Mouse (Mus musculus) macrophage (primary cell): ENCODE results near the gene Blvrb. TPM values are rescaled to one million over a fixed set of nuclear protein-coding genes. Genes with fewer than 3 reads are reported as not detected.

Experiments
- H3K27ac ChIP-seq: fragments of 350-480 bp; formaldehyde crosslinking; 2 replicates; pipeline ENCODE4 v1.9.0; 2021
- H3K36me3 ChIP-seq: fragments of 350-480 bp; formaldehyde crosslinking; 2 replicates; pipeline ENCODE4 v1.9.0; 2021; ENCODE audit errors: inconsistent target
- H3K4me3 ChIP-seq: fragments of 350-480 bp; formaldehyde crosslinking; 2 replicates; pipeline ENCODE4 v1.9.0; 2021; ENCODE audit errors: inconsistent target
- H3K79me2 ChIP-seq: fragments of 350-480 bp; formaldehyde crosslinking; 2 replicates; pipeline ENCODE4 v1.9.0; 2021; ENCODE audit errors: inconsistent target
- WGBS: methylation state at CpG from one replicate; pipeline ENCODE4 v1.1.7; 2026; ENCODE audit warnings: inconsistent platforms; ENCODE audit not compliant: missing documents; 5-methylcytosine and 5-hydroxymethylcytosine counted together
- polyA plus RNA-seq: library from polyadenylated mRNA; stranded (reverse); fragments of 250-400 nt; gene quantifications from 3 replicates; pipeline ENCODE4 v1.2.4, GENCODE M21; 2018; ENCODE audit warnings: inconsistent platforms

The Blvrb gene
- polyA plus RNA-seq, 1 experiment from 2014 or later = 318 TPM

- no peaks in the 10 kb centered on the region for H3K79me2 ChIP-seq
- H3K27ac ChIP-seq = no peak overlapping the region
- no peak overlapping the region for H3K4me3 ChIP-seq
- no peaks in the 10 kb centered on the region for H3K36me3 ChIP-seq
- 33% methylated on average over 10 of the region's 10 CpGs for WGBS
Measured at GRCm38 (mm10) chr7:27433349-27433748, 14.4 kb upstream of the Blvrb start.

- WGBS = 16% methylated on average over 10 of the region's 10 CpGs
- H3K36me3 ChIP-seq = no peaks in the 10 kb centered on the region
- no peak overlapping the region for H3K4me3 ChIP-seq
- no peak overlapping the region for H3K27ac ChIP-seq
- H3K79me2 ChIP-seq = no peaks in the 10 kb centered on the region
Measured at GRCm38 (mm10) chr7:27433794-27434193, 14.0 kb upstream of the Blvrb start.

GRCm38 (mm10) chr7:27437544-27437943 lies 10.2 kb upstream of the Blvrb start:
- 73% methylated on average over 5 of the region's 5 CpGs for WGBS
- Histone ChIP-seq H3K27ac (no peak overlapping the region), H3K79me2 (no peaks in the 10 kb centered on the region), H3K4me3 (no peak overlapping the region), H3K36me3 (no peaks in the 10 kb centered on the region)

- WGBS = 84% methylated on average over 4 of the region's 4 CpGs
Measured at GRCm38 (mm10) chr7:27440014-27440413, 7.8 kb upstream of the Blvrb start.

GRCm38 (mm10) chr7:27446051-27446450 lies 1.7 kb upstream of the Blvrb start:
- no peak overlapping the region for H3K4me3 ChIP-seq
- 24% methylated on average over 18 of the region's 18 CpGs for WGBS
- no peaks in the 10 kb centered on the region for H3K36me3 ChIP-seq
- H3K79me2 ChIP-seq = peaks cover 30% of the 10 kb centered on the region
- no peak overlapping the region for H3K27ac ChIP-seq

More at GRCm38 (mm10) chr7:27440014-27440413, 7.8 kb upstream of the Blvrb start:
- Histone ChIP-seq H3K79me2 (no peaks in the 10 kb centered on the region), H3K36me3 (no peaks in the 10 kb centered on the region), H3K4me3 (no peak overlapping the region), H3K27ac (no peak overlapping the region)

GRCm38 (mm10) chr7:27446521-27447418 lies 1.0 kb upstream of the Blvrb start:
- Histone ChIP-seq H3K36me3 (no peaks in the 10 kb centered on the region), H3K79me2 (peaks cover 35% of the 10 kb centered on the region), H3K27ac (no peak overlapping the region), H3K4me3 (no peak overlapping the region; the same call in 1 of the 2 replicates)
- WGBS = 13% methylated on average over 37 of the region's 53 CpGs

GRCm38 (mm10) chr7:27448421-27449206 lies 836 bp downstream of the Blvrb start:
- Histone ChIP-seq H3K4me3 (peak overlapping the region; percentile 74), H3K79me2 (peaks cover 53% of the 10 kb centered on the region), H3K36me3 (no peaks in the 10 kb centered on the region), H3K27ac (peak overlapping the region; percentile 95)
- WGBS = 54% methylated on average over 15 of the region's 15 CpGs

GRCm38 (mm10) chr7:27449256-27449862 lies 1.6 kb downstream of the Blvrb start:
- Histone ChIP-seq H3K27ac (peak overlapping the region; percentile 95), H3K79me2 (peaks cover 61% of the 10 kb centered on the region), H3K36me3 (no peaks in the 10 kb centered on the region), H3K4me3 (peak overlapping the region; percentile 74)
- 51% methylated on average over 10 of the region's 10 CpGs for WGBS

- 0% methylated on average over 2 of the region's 2 CpGs for WGBS
- H3K4me3 ChIP-seq = no peak overlapping the region
- H3K36me3 ChIP-seq = no peaks in the 10 kb centered on the region
- H3K79me2 ChIP-seq = peaks cover 81% of the 10 kb centered on the region
- H3K27ac ChIP-seq = peak overlapping the region; percentile 95
Measured at GRCm38 (mm10) chr7:27451359-27451758, 3.6 kb downstream of the Blvrb start.

- 90% methylated on average over 12 of the region's 13 CpGs for WGBS
- H3K79me2 ChIP-seq = peaks cover 90% of the 10 kb centered on the region
- no peaks in the 10 kb centered on the region for H3K36me3 ChIP-seq
- H3K4me3 ChIP-seq = no peak overlapping the region
- H3K27ac ChIP-seq = no peak overlapping the region
Measured at GRCm38 (mm10) chr7:27452206-27452770, 4.5 kb downstream of the Blvrb start.

- Histone ChIP-seq H3K79me2 (peaks cover 89% of the 10 kb centered on the region), H3K27ac (0 out of 2 replicates have a peak overlapping the region, but pooled peaks have one; percentile 13), H3K4me3 (no peak overlapping the region), H3K36me3 (peaks cover 8% of the 10 kb centered on the region; the same call in 1 of the 2 replicates)
- WGBS = 53% methylated on average over 10 of the region's 10 CpGs
Measured at GRCm38 (mm10) chr7:27454461-27455121, 6.8 kb downstream of the Blvrb start.

- no peak overlapping the region for H3K27ac ChIP-seq
- peaks cover 83% of the 10 kb centered on the region for H3K79me2 ChIP-seq
- no peak overlapping the region for H3K4me3 ChIP-seq
- WGBS = 86% methylated on average over 3 of the region's 3 CpGs
- peaks cover 15% of the 10 kb centered on the region; the same call in 1 of the 2 replicates for H3K36me3 ChIP-seq
Measured at GRCm38 (mm10) chr7:27455273-27455672, 7.5 kb downstream of the Blvrb start.

- Histone ChIP-seq H3K36me3 (peaks cover 36% of the 10 kb centered on the region; the same call in 1 of the 2 replicates), H3K79me2 (peaks cover 51% of the 10 kb centered on the region), H3K4me3 (no peak overlapping the region), H3K27ac (no peak overlapping the region)
- 89% methylated on average over 4 of the region's 4 CpGs for WGBS
Measured at GRCm38 (mm10) chr7:27458614-27459013, 10.8 kb downstream of the Blvrb start.

GRCm38 (mm10) chr7:27459640-27460039 lies 11.9 kb downstream of the Blvrb start:
- peaks cover 41% of the 10 kb centered on the region for H3K79me2 ChIP-seq
- 95% methylated on average over 5 of the region's 5 CpGs for WGBS
- H3K4me3 ChIP-seq = no peak overlapping the region
- peaks cover 46% of the 10 kb centered on the region; the same call in 1 of the 2 replicates for H3K36me3 ChIP-seq
- H3K27ac ChIP-seq = no peak overlapping the region
